Mouse (Mus musculus) hindbrain, embryonic 15.5 days (tissue): ENCODE results near the gene Psmd14. TPM values are rescaled to one million over a fixed set of nuclear protein-coding genes. Genes with fewer than 3 reads are reported as not detected.

Source experiments
- ATAC-seq: fragments of 200-750 bp; cut with Nextera tagmentation; 2 replicates; pipeline ENCODE4 v1.8.0; 2017; ENCODE audit warnings: low read depth, moderate number of reproducible peaks, moderate TSS enrichment; ENCODE audit not compliant: low FRiP score
- H3K27ac ChIP-seq: fragments of 300-500 bp; sonication (generic); replicated peaks from 2 replicates; pipeline ENCODE4 v1.5.1; 2015; ENCODE audit warnings: mild to moderate bottlenecking, inconsistent platforms
- H3K27me3 ChIP-seq: fragments of 300-500 bp; sonication (generic); 2 replicates; pipeline ENCODE4 v1.6.1; 2015; ENCODE audit warnings: control low read depth, inconsistent platforms
- H3K36me3 ChIP-seq: fragments of 300-500 bp; sonication (generic); 2 replicates; pipeline ENCODE4 v1.6.1; 2015; ENCODE audit warnings: control low read depth, inconsistent platforms
- H3K4me1 ChIP-seq: fragments of 300-500 bp; sonication (generic); replicated peaks from 2 replicates; pipeline ENCODE4 v1.6.1; 2015; ENCODE audit warnings: control low read depth, inconsistent platforms
- H3K4me2 ChIP-seq: fragments of 300-500 bp; sonication (generic); 2 replicates; pipeline ENCODE4 v1.6.1; 2015; ENCODE audit warnings: moderate library complexity, mild to moderate bottlenecking, inconsistent platforms
- H3K4me3 ChIP-seq: fragments of 300-500 bp; sonication (generic); 2 replicates; pipeline ENCODE4 v1.5.1; 2015; ENCODE audit warnings: mild to moderate bottlenecking, inconsistent platforms
- H3K9ac ChIP-seq: fragments of 300-500 bp; sonication (generic); 2 replicates; pipeline ENCODE4 v1.6.1; 2015; ENCODE audit warnings: inconsistent platforms
- H3K9me3 ChIP-seq: fragments of 300-500 bp; sonication (generic); 2 replicates; pipeline ENCODE4 v1.6.1; 2016; ENCODE audit warnings: control low read depth, inconsistent platforms
- WGBS: fragments of 180-500 bp; shearing (Covaris S2); methylation state at CpG from one replicate; pipeline ENCODE4 v1.1.7; 2015; 5-methylcytosine and 5-hydroxymethylcytosine counted together
- polyA plus RNA-seq: library from polyadenylated mRNA; unstranded; fragments of >200 nt; fragmentation: Nextera tagmentation; extraction: Ambion mirVana; gene quantifications from 2 replicates; pipeline ENCODE4 v1.2.1, GENCODE M21; 2015

The Psmd14 gene
- polyA plus RNA-seq = 186 TPM in 2 replicates

DNA sequence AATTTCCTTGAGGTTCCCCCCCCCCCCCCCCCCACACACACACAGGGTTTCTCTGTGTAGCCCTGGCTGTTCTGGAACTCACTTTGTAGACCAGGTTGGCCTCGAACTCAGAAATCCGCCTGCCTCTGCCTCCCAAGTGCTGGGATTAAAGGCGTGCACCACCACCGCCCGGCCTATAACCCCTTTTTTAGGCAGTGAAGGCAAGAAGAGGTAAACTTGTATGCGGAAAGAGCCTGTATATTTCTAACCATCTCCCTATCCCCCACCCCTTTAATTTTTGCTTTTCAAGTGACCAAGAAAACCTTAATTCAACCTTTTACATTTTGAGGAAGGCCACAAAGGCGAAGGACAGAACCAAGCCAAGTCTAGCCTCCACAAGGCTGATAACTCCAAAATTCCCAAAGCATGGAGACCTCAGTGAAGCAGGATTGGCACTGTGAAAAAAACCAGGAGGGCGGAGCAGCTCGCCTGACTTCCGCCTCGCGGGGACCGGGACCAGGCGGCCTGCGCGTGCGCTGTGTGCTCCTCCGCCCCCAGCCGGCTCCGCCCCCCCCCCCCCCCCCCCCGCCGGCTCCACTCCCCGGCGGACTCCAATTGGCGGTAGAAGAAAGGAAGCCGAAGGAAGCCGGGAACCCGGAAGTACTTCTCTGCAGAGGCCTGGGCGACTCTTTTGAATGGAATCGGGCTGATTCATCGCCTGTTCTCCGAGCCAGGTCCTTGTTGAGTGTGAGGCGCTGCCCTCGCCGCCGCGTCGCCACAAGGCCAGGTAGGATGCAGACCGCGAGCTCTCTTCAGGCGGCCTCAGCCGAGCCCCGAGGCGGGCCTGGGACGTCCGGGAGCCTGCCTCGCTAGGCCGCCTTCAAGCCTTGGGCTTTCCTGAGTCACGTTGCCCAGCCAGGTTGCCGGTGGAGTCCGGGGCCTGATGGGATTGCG is at the start of gene Psmd14:
Gene Psmd14 (plus strand): TSS at position 587 of the 933 bp plus-strand sequence.
- WGBS = 3% methylated on average over 44 of the region's 52 CpGs
- Histone ChIP-seq H3K4me3 (peak within 1 kb of the TSS; percentile 97), H3K27ac (peak within 1 kb of the TSS; percentile 92), H3K4me1 (peaks cover 14% of the 10 kb centered on the region), H3K4me2 (peak within 1 kb of the TSS; percentile 86), H3K27me3 (no peaks in the 10 kb centered on the region), H3K9me3 (no peaks in the 10 kb centered on the region), H3K36me3 (no peaks in the 10 kb centered on the region), H3K9ac (peak within 1 kb of the TSS; percentile 95)
- ATAC-seq = peak; percentile 97

DNA sequence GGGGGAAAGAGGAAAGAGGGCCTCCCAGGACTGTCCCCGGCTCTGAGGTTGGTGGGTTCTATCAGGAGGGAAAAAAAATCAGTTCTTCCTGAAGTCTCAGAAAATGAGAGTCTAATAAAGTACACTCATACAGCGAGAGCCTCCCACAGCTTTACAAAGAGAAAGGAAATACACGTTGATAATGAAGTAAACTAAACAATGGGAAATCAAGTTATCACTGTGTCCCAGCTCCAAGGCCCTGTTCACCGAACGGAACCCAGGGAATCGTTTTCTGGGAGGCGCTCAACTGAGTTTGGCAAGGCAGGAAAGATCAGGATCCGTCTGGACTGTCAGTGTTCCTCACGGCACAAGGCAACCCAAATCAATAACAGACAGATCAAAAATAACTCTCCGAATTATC is 48.7 kb upstream of the Psmd14 start:
- H3K4me2 ChIP-seq = no peak overlapping the region
- no peak overlapping the region for H3K9ac ChIP-seq
- WGBS = 78% methylated on average over 10 of the region's 10 CpGs
- 0 out of 2 replicates have a peak, but pooled peaks cover 3% of the 10 kb centered on the region for H3K4me1 ChIP-seq
- no peak overlapping the region for H3K27ac ChIP-seq
- ATAC-seq = no peak
- H3K36me3 ChIP-seq = no peaks in the 10 kb centered on the region
- no peak overlapping the region for H3K4me3 ChIP-seq
- H3K27me3 ChIP-seq = no peaks in the 10 kb centered on the region
- H3K9me3 ChIP-seq = no peaks in the 10 kb centered on the region

DNA sequence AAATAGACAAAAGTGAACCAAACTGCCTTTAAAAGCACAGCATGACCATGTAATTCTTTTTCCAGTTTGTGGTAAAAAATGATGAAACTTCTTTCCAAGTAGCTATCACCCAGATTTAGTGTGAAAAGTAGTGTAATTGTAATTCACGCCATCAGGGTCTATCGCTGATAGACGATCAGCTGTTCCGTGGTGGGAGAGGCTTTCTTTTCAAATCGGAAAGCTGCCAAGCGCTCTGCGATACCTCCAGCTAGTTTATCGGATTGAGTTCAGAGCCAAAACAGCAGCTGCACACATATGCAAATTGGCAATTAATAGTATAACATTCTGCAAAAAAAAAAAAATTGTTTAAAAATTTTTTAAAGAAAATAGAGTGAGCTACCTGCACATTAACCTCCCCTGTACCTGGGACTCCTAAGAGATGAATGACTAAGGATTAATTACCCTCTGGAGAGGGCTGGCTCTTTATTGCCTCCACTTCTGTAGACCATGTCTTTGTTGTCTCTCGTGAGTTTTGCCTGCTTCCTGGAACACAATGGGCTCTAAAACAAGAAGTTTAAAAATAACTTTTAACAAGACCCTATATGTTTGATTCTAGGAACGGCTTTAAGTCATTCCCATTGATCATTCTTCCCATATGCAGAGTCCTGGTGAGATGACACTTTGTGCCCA is 47.8 kb upstream of the Psmd14 start:
- Histone ChIP-seq H3K9ac (no peak overlapping the region), H3K36me3 (no peaks in the 10 kb centered on the region), H3K4me1 (0 out of 2 replicates have a peak, but pooled peaks cover 3% of the 10 kb centered on the region), H3K4me3 (no peak overlapping the region), H3K4me2 (peak overlapping the region; percentile 24), H3K27me3 (no peaks in the 10 kb centered on the region), H3K27ac (no peak overlapping the region), H3K9me3 (no peaks in the 10 kb centered on the region)
- 57% methylated on average over 10 of the region's 10 CpGs for WGBS
- ATAC-seq = no peak

DNA sequence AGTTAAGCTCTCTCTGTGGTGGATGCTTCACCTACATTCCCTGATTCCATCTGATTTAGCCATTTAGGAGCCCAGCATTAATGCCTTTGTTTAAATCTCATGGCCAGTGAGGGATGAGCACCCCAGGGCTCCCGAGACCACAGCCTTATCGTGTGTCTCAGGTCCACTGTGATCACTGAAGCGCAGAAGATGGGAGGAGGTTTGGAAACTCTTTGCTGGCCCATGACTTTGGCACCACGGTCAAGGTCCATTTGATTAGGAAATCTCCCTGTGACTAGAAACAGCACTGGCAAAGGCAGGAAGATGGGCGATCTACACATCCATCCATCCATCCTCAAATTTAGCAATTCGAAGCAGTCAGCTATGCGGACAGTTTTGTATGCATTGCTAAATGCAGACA is 44.1 kb upstream of the Psmd14 start:
- no peak overlapping the region for H3K27ac ChIP-seq
- WGBS = 84% methylated on average over 7 of the region's 7 CpGs
- H3K4me3 ChIP-seq = no peak overlapping the region
- no peak overlapping the region for H3K9ac ChIP-seq
- 0 out of 2 replicates have a peak, but pooled peaks cover 3% of the 10 kb centered on the region for H3K4me1 ChIP-seq
- no peak overlapping the region for H3K4me2 ChIP-seq
- H3K27me3 ChIP-seq = no peaks in the 10 kb centered on the region
- H3K36me3 ChIP-seq = no peaks in the 10 kb centered on the region
- ATAC-seq = no peak
- H3K9me3 ChIP-seq = no peaks in the 10 kb centered on the region

DNA sequence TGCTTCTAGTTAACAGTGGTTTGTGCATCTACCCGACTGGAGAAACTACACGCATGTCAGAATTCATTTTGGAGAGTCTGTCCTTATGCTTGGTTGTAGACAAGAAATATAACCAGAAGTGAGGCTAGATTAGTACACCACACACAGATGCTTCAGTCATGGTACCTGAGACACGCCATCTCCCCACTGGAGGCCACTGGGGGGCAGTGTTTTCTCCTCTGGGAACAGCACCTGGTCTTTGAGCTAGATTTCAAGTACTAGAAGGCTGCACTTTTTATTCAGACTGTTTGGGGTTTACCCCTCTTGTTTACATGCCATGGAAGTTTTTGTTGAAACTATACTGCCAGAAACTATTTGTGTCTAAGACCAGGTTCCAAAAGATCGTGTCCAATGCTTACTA is 43.2 kb upstream of the Psmd14 start:
- no peak overlapping the region for H3K4me2 ChIP-seq
- 25% methylated on average over 4 of the region's 4 CpGs for WGBS

DNA sequence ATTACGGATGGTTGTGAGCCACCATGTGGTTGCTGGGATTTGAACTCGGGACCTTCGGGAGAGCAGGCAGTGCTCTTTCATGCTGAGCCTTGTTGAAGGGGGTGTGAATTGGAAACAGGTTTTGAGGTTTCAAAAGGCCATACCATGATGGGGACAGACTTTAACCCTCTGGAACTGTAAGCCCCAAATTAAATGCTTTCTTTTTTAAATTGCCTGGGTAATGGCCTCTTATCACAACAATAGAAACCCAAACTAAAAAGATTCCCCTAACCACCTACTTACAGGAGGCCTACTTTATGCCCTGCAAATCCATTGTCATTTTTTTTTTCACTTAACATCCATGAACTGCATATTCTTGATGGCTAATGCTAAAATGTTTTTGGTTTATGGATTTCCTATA is 36.9 kb upstream of the Psmd14 start:
- no peak overlapping the region for H3K27ac ChIP-seq
- no peak overlapping the region for H3K4me2 ChIP-seq
- H3K4me3 ChIP-seq = no peak overlapping the region
- H3K36me3 ChIP-seq = no peaks in the 10 kb centered on the region
- no peaks in the 10 kb centered on the region for H3K4me1 ChIP-seq
- H3K27me3 ChIP-seq = no peaks in the 10 kb centered on the region
- H3K9ac ChIP-seq = no peak overlapping the region
- ATAC-seq = no peak
- no peaks in the 10 kb centered on the region for H3K9me3 ChIP-seq
- WGBS = 92% methylated on average over 3 of the region's 3 CpGs

More for the DNA sequence above, 43.2 kb upstream of the Psmd14 start:
- Histone ChIP-seq H3K9me3 (no peaks in the 10 kb centered on the region), H3K4me3 (no peak overlapping the region), H3K27me3 (no peaks in the 10 kb centered on the region), H3K4me1 (0 out of 2 replicates have a peak, but pooled peaks cover 3% of the 10 kb centered on the region), H3K27ac (no peak overlapping the region), H3K9ac (no peak overlapping the region), H3K36me3 (no peaks in the 10 kb centered on the region)
- ATAC-seq = no peak

DNA sequence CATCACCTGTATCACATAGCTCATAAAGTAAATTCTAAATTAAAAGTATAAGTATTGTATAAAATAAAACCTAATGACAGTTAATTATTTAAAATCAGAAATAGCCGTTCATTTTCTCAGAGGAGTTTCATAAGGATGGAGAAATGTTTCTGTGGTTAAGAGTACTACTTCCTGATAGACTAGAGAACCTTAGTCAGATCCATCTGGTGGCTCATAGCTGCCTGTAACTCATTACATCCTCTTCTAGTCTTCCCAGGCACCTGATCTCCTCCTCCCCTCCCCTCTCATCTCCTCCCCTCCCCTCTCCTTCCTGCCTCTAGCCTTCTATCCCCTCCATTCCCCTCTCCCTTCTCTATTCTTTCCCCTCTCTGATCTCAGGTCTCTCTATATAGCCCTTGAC is 29.9 kb upstream of the Psmd14 start:
- H3K27ac ChIP-seq = no peak overlapping the region
- no peak overlapping the region for H3K9ac ChIP-seq
- H3K4me1 ChIP-seq = no peaks in the 10 kb centered on the region
- no peak overlapping the region for H3K4me3 ChIP-seq
- H3K4me2 ChIP-seq = no peak overlapping the region
- WGBS = 95% methylated on average over 1 of the region's 1 CpGs
- H3K9me3 ChIP-seq = no peaks in the 10 kb centered on the region
- ATAC-seq = no peak
- no peaks in the 10 kb centered on the region for H3K36me3 ChIP-seq
- H3K27me3 ChIP-seq = no peaks in the 10 kb centered on the region

DNA sequence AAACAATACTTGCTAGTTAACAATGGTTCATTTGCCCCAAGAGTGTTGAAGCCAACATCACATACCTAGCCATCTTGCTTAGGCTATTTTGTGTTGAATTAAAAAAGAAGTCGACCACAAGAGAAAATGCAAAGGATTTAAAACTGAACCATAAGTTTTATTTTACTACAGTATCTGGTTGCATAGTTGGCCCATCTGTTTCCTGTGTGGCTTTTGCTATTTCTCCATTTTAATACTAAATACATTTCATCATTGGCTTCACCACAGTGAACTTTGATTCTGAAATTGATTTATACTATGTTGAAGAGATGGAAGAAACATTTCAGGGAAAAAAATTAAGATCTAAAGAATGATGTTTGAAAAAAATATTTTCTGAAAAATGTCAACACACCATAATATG is 25.0 kb upstream of the Psmd14 start:
- Histone ChIP-seq H3K4me3 (no peak overlapping the region), H3K27ac (no peak overlapping the region), H3K27me3 (no peaks in the 10 kb centered on the region), H3K36me3 (no peaks in the 10 kb centered on the region), H3K9ac (no peak overlapping the region), H3K9me3 (no peaks in the 10 kb centered on the region), H3K4me1 (no peaks in the 10 kb centered on the region), H3K4me2 (no peak overlapping the region)
- ATAC-seq = no peak
- WGBS = 90% methylated on average over 1 of the region's 1 CpGs

DNA sequence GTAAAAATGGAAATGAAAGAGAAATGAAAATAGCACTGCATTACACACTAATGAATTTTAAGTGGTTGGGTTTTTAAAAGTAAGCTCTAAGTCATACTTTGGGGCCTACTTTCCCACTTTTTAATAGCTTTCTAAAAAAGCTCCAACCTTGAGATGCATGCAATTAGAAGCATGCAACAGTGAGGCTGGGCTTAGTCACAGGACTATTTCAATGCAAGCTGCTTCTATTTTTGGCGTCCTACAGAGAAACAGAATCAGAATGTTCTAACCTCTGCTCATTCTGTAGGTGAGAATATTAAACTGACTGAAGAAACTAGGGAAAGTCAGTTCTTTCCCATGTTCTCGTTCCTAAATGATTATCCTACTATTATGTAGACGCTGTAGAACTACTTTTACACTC is 22.4 kb upstream of the Psmd14 start:
- Histone ChIP-seq H3K9me3 (no peaks in the 10 kb centered on the region), H3K27me3 (no peaks in the 10 kb centered on the region), H3K4me1 (no peaks in the 10 kb centered on the region), H3K27ac (no peak overlapping the region), H3K9ac (no peak overlapping the region), H3K4me3 (no peak overlapping the region), H3K36me3 (no peaks in the 10 kb centered on the region), H3K4me2 (no peak overlapping the region)
- no peak for ATAC-seq
- whole genome bisulfite sequencing = 87% methylated on average over 3 of the region's 3 CpGs

DNA sequence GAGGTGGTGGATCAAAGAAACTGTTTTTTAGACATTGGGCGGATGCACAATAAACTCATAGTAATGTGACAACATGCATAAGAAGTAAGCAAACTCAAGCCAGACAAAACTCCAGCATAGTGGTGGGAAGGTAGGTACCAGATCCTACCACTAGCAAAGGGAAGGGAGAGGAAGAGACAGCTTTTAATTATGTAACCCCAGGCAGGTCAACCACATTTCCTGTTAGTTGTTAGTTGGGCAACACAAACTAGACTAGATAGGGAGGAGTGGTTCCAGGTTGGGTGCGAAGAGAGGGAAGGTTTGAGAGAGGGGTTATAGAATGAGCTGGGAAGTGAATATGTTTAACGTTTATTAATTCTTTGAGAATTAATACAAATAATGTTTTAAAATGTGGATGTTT is 1.9 kb upstream of the Psmd14 start:
- 96% methylated on average over 3 of the region's 3 CpGs for WGBS
- no peaks in the 10 kb centered on the region for H3K27me3 ChIP-seq
- no peak overlapping the region for H3K9ac ChIP-seq

DNA sequence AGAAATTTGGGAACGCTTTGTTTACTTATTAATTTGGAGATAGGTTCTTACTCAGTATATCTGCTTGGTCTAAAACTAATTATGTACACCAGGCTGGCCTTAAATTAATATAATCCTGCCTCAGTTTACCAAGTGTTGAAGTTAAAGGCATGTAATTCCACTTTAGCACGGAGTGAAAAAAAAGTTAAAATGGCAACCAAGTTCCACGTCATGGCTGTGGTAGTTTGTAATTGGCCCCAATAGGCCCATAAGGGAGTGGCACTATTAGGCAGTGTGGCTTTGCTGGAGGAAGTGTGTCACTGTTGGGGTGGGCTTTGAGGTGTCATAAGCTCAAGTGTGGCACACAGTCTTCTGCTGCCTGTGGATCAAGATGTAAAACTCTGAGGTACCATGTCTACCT is 1.0 kb downstream of the Psmd14 start:
- H3K27me3 ChIP-seq = no peaks in the 10 kb centered on the region
- H3K36me3 ChIP-seq = no peaks in the 10 kb centered on the region
- H3K9ac ChIP-seq = peak overlapping the region; percentile 95
- ATAC-seq = no peak
- peaks cover 14% of the 10 kb centered on the region for H3K4me1 ChIP-seq
- H3K4me2 ChIP-seq = peak overlapping the region; percentile 86
- no peak overlapping the region for H3K27ac ChIP-seq
- no peaks in the 10 kb centered on the region for H3K9me3 ChIP-seq
- 53% methylated on average over 3 of the region's 3 CpGs for WGBS
- H3K4me3 ChIP-seq = peak overlapping the region; percentile 97

More for the DNA sequence above, 1.9 kb upstream of the Psmd14 start:
- Histone ChIP-seq H3K9me3 (no peaks in the 10 kb centered on the region), H3K27ac (no peak overlapping the region), H3K4me1 (peaks cover 14% of the 10 kb centered on the region), H3K36me3 (no peaks in the 10 kb centered on the region), H3K4me2 (no peak overlapping the region), H3K4me3 (no peak overlapping the region)
- ATAC-seq = no peak

DNA sequence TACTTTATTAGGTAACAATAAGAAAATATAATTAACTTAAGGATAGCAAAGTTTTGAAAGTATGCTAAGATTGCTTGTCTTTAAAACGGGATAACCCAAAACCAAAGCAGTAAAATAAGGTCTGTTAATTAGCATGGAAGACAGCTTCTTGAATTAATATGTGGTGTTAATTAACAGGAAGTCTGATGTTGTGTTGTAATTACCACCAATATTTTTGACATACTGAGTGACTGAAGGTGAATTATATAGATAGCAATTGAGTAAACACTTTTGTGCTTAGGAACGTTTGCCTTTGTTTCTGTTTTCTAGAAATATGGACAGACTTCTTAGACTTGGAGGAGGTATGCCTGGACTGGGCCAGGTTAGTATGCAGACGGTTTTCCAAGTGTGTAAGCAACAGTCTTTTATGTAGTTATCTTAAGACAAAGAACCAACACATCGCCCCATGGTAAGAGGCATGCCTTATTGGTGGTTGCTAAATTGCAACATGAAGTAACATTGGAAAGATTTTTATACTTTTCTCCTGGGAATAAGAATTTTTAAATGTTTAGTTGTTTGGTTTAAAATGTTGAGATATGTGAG is 11.0 kb downstream of the Psmd14 start:
- 86% methylated on average over 4 of the region's 4 CpGs for WGBS
- no peak overlapping the region for H3K4me3 ChIP-seq
- no peak overlapping the region for H3K4me2 ChIP-seq
- ATAC-seq = no peak
- no peaks in the 10 kb centered on the region for H3K27me3 ChIP-seq
- no peaks in the 10 kb centered on the region for H3K4me1 ChIP-seq
- no peak overlapping the region for H3K27ac ChIP-seq
- H3K9me3 ChIP-seq = no peaks in the 10 kb centered on the region
- no peak overlapping the region for H3K9ac ChIP-seq
- H3K36me3 ChIP-seq = 0 out of 2 replicates have a peak, but pooled peaks cover 7% of the 10 kb centered on the region
